8 mouse cellular contexts compared by ENCODE assay signal in the genomic region with DNA sequence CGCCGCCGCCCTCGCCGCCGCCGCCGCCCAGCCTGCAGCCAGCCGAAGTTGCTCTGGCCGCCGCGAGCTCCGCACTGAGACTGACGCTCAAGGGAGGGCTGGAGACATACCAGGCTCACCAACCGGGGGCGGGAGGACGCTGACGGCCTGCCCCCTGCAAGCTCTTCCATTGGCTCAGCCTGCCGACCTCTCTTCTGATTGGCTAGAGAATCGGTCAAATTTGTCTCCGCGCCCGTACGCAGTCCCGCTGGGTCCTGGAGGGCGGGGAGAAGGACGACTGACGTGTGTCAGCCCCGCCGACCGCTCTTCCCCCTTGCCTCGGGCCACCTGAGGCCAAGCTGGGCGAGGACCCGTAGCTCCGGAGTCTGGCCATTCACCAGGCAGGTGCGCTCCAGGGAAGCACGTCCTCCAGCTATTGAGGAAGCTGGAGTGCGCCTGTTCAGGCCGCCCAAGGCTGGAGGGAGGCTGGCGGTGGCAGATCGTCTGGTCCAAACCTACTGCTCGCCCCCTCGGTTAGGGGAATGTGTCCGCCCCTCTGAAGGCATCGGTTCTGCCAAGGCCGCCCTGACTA. TPM values are rescaled to one million over a fixed set of nuclear protein-coding genes. Genes with fewer than 3 reads are reported as not detected.
DNase-seq lines count a peak whose midpoint lies in the region; ATAC-seq lines count a peak whose summit lies in the region.

TSS of gene Gls (minus strand) at position 90 of the 571 bp plus-strand sequence.

- peak; percentile 98 for DNase-seq in adipocyte (ENCODE audit: low spot score)
- peak; percentile 97 for DNase-seq in embryo, embryonic 10 days (ENCODE audit: low spot score)
- peak; percentile 94 for DNase-seq in gastrocnemius, postnatal 10 days
- peak; percentile 98 for DNase-seq in induced T-regulatory cell, adult 2 months (ENCODE audit: low read depth)
- DNase-seq in left cerebral cortex, adult 9 months (ENCODE audit: low spot score in 2 of 2), result peak; percentile 94 to 97
- peak; percentile 95 for DNase-seq in right cerebral cortex, postnatal 14 days
- DNase-seq in urinary bladder, postnatal 36 days (ENCODE audit: low spot score in 2 of 2), result peak; percentile 90 to 96

- peak; percentile 89 for ATAC-seq in megakaryocyte progenitor cell, adult 5-6 weeks (replicated peaks; ENCODE audit: poor library complexity)

RNA-seq across cellular contexts. Expression of gene Gls, which starts in this region (rescaled TPM):
- total RNA-seq in gastrocnemius, postnatal 10 days (2021), result 10 to 100 TPM; 54.6 to 59.3 TPM
- 181 TPM in 2 replicates for total RNA-seq in megakaryocyte progenitor cell, adult 5-6 weeks (2015)
- total RNA-seq in megakaryocyte progenitor cell, adult 5-6 weeks (2017), result 156 and 186 TPM in 2 replicates

Comparison
In these comparisons a context has a peak if more than half of its experiments do, and no peak if none do; other contexts are left out.
1. Peak in every context shown above with its lines: DNase-seq and ATAC-seq.